Mouse (Mus musculus) cortical plate, adult 2 months (tissue): ENCODE results near the gene Apbb2.

Source experiments
- CTCF ChIP-seq: fragments of 200-500 bp; IDR thresholded peaks from 2 replicates; pipeline ENCODE4 v1.5.1; 2011; ENCODE audit warnings: mild to moderate bottlenecking, control low read depth, low read length; ENCODE audit not compliant: insufficient read depth; ENCODE audit errors: extremely low read depth
- POLR2A ChIP-seq: fragments of 200-500 bp; IDR thresholded peaks from 2 replicates; pipeline ENCODE4 v1.6.1; 2011; ENCODE audit warnings: mild to moderate bottlenecking, low read length, control low read depth; ENCODE audit not compliant: insufficient read depth; ENCODE audit errors: extremely low read depth

DNA sequence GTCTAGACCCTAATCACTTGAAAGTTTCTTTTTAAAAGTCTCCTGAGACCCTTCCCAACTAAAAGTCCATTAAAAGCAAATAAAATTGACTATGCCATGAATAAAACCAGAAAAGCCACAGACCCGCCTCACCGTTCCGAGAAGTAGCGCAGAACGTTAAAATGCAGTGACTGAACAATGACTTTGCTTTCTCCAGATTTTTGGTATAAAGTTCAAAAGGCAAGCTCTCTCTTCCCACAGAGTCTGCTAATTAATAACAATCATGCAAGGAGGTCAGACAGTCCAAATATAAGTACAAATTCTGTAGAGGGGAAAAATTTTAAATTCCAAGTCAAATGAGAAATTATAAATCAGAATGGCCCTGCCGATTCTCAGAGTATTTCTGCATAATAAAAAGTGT is 103.9 kb downstream of the Apbb2 start:
- TF ChIP-seq CTCF (no peak), POLR2A (no peak)
